Mouse (Mus musculus): ENCODE measurements around the gene Psmb8. TPM values are rescaled to one million over a fixed set of nuclear protein-coding genes. Genes with fewer than 3 reads are reported as not detected.
A peak's percentile ranks its signal among the peaks of the same experiment; 100 is the strongest.

Gene Psmb8
- total and polyA plus RNA-seq, 3 experiments = 133 to 144 TPM; not detected in 1

GRCm38 (mm10) chr17:34209680-34210079 lies 12.2 kb downstream of the Psmb8 start:
- no peaks in the 10 kb centered on the region for H3K9me3 ChIP-seq (replicated peaks; ENCODE audit: insufficient read depth, low read length)
- no peak overlapping the region for H3K9ac ChIP-seq (ENCODE audit: control insufficient read depth, low read depth, low read length, poor library complexity, severe bottlenecking)
- H3K27me3 ChIP-seq (ENCODE audit: control insufficient read depth in 1 of 2, insufficient read depth in 2 of 2, low read length in 2 of 2) = no peaks in the 10 kb centered on the region
- H3K4me1 ChIP-seq (ENCODE audit: control insufficient read depth in 1 of 2, insufficient read depth in 2 of 2, low read length in 2 of 2) = peaks cover 13 to 41% of the 10 kb centered on the region in 2 experiments
- peak; percentile 78 for DNase-seq (ENCODE audit: low read depth, low spot score)
- H3K27ac ChIP-seq (ENCODE audit: control insufficient read depth, low read depth, low read length) = peak overlapping the region; percentile 95
- peaks cover 9% of the 10 kb centered on the region for H3K79me2 ChIP-seq (ENCODE audit: control insufficient read depth, insufficient read depth, low read length, poor library complexity)
- peak; percentile 67 to 80 (median 76) for TF ChIP-seq CTCF (IDR thresholded peaks at IDR 0.05 in 2 of 3, conservative IDR thresholded peaks at IDR 0.05 in 1 of 3; ENCODE audit: control insufficient read depth in 1 of 3, insufficient read depth in 1 of 3, low read depth in 2 of 3, low read length in 3 of 3, poor library complexity in 1 of 3, severe bottlenecking in 1 of 3)
- TF ChIP-seq MAX (IDR thresholded peaks at IDR 0.05; ENCODE audit: low read length) = peak; percentile 44; the same call in 1 of the 2 replicates
- peak; percentile 44; the same call in 1 of the 2 replicates for TF ChIP-seq SMC3 (IDR thresholded peaks at IDR 0.05; ENCODE audit: low read depth, low read length)
- TF ChIP-seq E2F4 (IDR thresholded peaks at IDR 0.05; ENCODE audit: borderline replicate concordance, low read depth, low read length) = no peak
- no peak for TF ChIP-seq SIN3A (IDR thresholded peaks at IDR 0.05; ENCODE audit: low read length)
- TF ChIP-seq MYC (IDR thresholded peaks at IDR 0.05; ENCODE audit: low read depth, low read length) = peak; percentile 71
- 0 out of 2 replicates have a peak, but pooled peaks have one; percentile 0 for TF ChIP-seq ZC3H11A (IDR thresholded peaks at IDR 0.05; ENCODE audit: low read depth, low read length)
- TF ChIP-seq NRF1 (IDR thresholded peaks at IDR 0.05; ENCODE audit: insufficient read depth, low read depth, low read length, poor library complexity, severe bottlenecking) = no peak
- no peak for TF ChIP-seq GABPA (IDR thresholded peaks at IDR 0.05; ENCODE audit: low read depth, low read length)
- TF ChIP-seq TCF12 (IDR thresholded peaks at IDR 0.05; ENCODE audit: low read depth, low read length) = no peak
- peak; percentile 68 for TF ChIP-seq USF1 (IDR thresholded peaks at IDR 0.05; ENCODE audit: low read depth, low read length)
- TF ChIP-seq RAD21 (IDR thresholded peaks at IDR 0.05; ENCODE audit: low read depth, low read length) = peak; percentile 45
- peaks cover 2 to 28% of the 10 kb centered on the region in 2 experiments; a peak in 3 of 4 replicates for H3K36me3 ChIP-seq (ENCODE audit: control insufficient read depth in 1 of 2, insufficient read depth in 2 of 2, low read length in 2 of 2)
- no peak overlapping the region for H3K4me3 ChIP-seq (ENCODE audit: control insufficient read depth in 1 of 2, insufficient read depth in 1 of 2, low read depth in 2 of 2, low read length in 2 of 2)

DNA sequence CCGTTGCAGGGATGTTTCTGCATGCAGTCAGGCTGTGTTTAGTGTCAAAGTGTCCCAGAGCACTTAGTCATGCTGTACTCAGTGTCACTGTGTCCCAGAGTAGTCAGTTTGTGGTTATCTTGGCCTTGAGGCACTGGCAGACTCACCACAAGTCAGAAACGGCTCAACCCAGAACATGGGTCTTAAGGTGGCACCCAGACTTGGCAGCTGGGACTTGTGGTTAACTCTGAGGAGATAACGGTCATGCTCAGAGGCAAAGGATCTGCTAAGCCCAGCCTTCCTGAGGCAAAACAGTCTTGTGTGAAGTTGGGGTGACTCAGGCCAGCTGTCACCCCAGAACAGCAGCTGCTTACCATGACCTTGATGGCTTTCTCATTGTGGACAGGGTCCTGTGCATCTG lies 13.1 kb downstream of the Psmb8 start:
- Histone ChIP-seq H3K9me3 (replicated peaks; ENCODE audit: insufficient read depth, low read length) (no peaks in the 10 kb centered on the region), H3K27ac (ENCODE audit: control insufficient read depth, low read depth, low read length) (peak overlapping the region; percentile 95), H3K36me3 (ENCODE audit: control insufficient read depth in 1 of 2, insufficient read depth in 2 of 2, low read length in 2 of 2) (peaks cover 2 to 28% of the 10 kb centered on the region in 2 experiments; a peak in 3 of 4 replicates), H3K79me2 (ENCODE audit: control insufficient read depth, insufficient read depth, low read length, poor library complexity) (peaks cover under 1% of the 10 kb centered on the region), H3K27me3 (ENCODE audit: control insufficient read depth in 1 of 2, insufficient read depth in 2 of 2, low read length in 2 of 2) (no peaks in the 10 kb centered on the region), H3K4me3 (ENCODE audit: control insufficient read depth in 1 of 2, insufficient read depth in 1 of 2, low read depth in 2 of 2, low read length in 2 of 2) (no peak overlapping the region), H3K9ac (ENCODE audit: control insufficient read depth, low read depth, low read length, poor library complexity, severe bottlenecking) (no peak overlapping the region; the same call in 1 of the 2 replicates), H3K4me1 (ENCODE audit: control insufficient read depth in 1 of 2, insufficient read depth in 2 of 2, low read length in 2 of 2) (peaks cover 13 to 41% of the 10 kb centered on the region in 2 experiments)
- peak; percentile 99 for DNase-seq (ENCODE audit: low read depth, low spot score)
- TF ChIP-seq EP300 (IDR thresholded peaks at IDR 0.05; ENCODE audit: low read depth in 1 of 2, low read length in 2 of 2) (peak; percentile 96 to 97), GATA1 (IDR thresholded peaks at IDR 0.05; ENCODE audit: low read depth, low read length) (peak; percentile 96), TAL1 (IDR thresholded peaks at IDR 0.05; ENCODE audit: low read length) (peak; percentile 90), MAX (IDR thresholded peaks at IDR 0.05; ENCODE audit: low read length) (peak; percentile 65; the same call in 1 of the 2 replicates), ELF1 (IDR thresholded peaks at IDR 0.05; ENCODE audit: low read depth, low read length) (no peak), SMC3 (IDR thresholded peaks at IDR 0.05; ENCODE audit: low read depth, low read length) (no peak), KAT2A (conservative IDR thresholded peaks at IDR 0.05; ENCODE audit: low read depth, low read length) (no peak), ZMIZ1 (IDR thresholded peaks at IDR 0.05; ENCODE audit: low read depth, low read length) (no peak), TBP (IDR thresholded peaks at IDR 0.05; ENCODE audit: low read depth, low read length) (peak; percentile 88), MXI1 (IDR thresholded peaks at IDR 0.05; ENCODE audit: low read depth, low read length) (peak; percentile 89), HCFC1 (IDR thresholded peaks at IDR 0.05; ENCODE audit: low read depth, low read length) (0 out of 2 replicates have a peak, but pooled peaks have one; percentile 47), CHD1 (IDR thresholded peaks at IDR 0.05; ENCODE audit: low read depth, low read length) (no peak), E2F4 (IDR thresholded peaks at IDR 0.05; ENCODE audit: borderline replicate concordance, low read depth, low read length) (no peak), ZKSCAN1 (IDR thresholded peaks at IDR 0.05; ENCODE audit: low read depth, low read length) (no peak), MEF2A (IDR thresholded peaks at IDR 0.05; ENCODE audit: extremely low read depth, insufficient replicate concordance, low read depth, low read length, poor library complexity, severe bottlenecking) (no peak), TCF12 (IDR thresholded peaks at IDR 0.05; ENCODE audit: low read depth, low read length) (peak; percentile 89), ZNF384 (IDR thresholded peaks at IDR 0.05; ENCODE audit: low read depth, low read length) (no peak), BHLHE40 (IDR thresholded peaks at IDR 0.05; ENCODE audit: borderline replicate concordance, low read depth, low read length) (0 out of 2 replicates have a peak, but pooled peaks have one; percentile 51), CHD2 (IDR thresholded peaks at IDR 0.05; ENCODE audit: low read length) (no peak), UBTF (IDR thresholded peaks at IDR 0.05; ENCODE audit: borderline replicate concordance, insufficient read depth, low read depth, low read length) (no peak), GABPA (IDR thresholded peaks at IDR 0.05; ENCODE audit: low read depth, low read length) (no peak), NRF1 (IDR thresholded peaks at IDR 0.05; ENCODE audit: insufficient read depth, low read depth, low read length, poor library complexity, severe bottlenecking) (no peak), MYC (IDR thresholded peaks at IDR 0.05; ENCODE audit: low read depth, low read length) (peak; percentile 88), MAFK (IDR thresholded peaks at IDR 0.05; ENCODE audit: borderline replicate concordance, low read depth, low read length) (no peak)
